Mouse (Mus musculus) MEL (cell line): ENCODE results near the gene Cct3.
"Not testable (repeated sequence)": the region's sequence is repeated elsewhere in the genome, so short reads cannot be mapped to it uniquely, and the experiment has no call there.

Experiments
- BHLHE40 ChIP-seq: IDR thresholded peaks from 2 replicates; pipeline ENCODE4 v1.6.1; 2012; ENCODE audit warnings: low read depth, mild to moderate bottlenecking, inconsistent platforms, low read length, improper control_type of control experiment, borderline replicate concordance
- CTCF ChIP-seq, 3 experiments: IDR thresholded peaks in 2 of 3; conservative IDR thresholded peaks in 1 of 3; 2 replicates each; pipeline ENCODE4 v1.5.1; 2011 to 2012; ENCODE audit warnings: low read length in 3 of 3, low read depth in 2 of 3, mild to moderate bottlenecking in 2 of 3, improper control_type of control experiment in 1 of 3, inconsistent platforms in 1 of 3, mixed read lengths in 1 of 3, moderate library complexity in 1 of 3; ENCODE audit not compliant: control insufficient read depth in 1 of 3, insufficient read depth in 1 of 3, poor library complexity in 1 of 3, severe bottlenecking in 1 of 3
- EP300 ChIP-seq, 2 experiments: IDR thresholded peaks; 2 replicates each; pipeline ENCODE4 v1.6.1; 2011; ENCODE audit warnings: improper control_type of control experiment in 2 of 2, low read length in 2 of 2, low read depth in 1 of 2, mild to moderate bottlenecking in 1 of 2
- GATA1 ChIP-seq: IDR thresholded peaks from 2 replicates; pipeline ENCODE4 v1.6.1; 2011; ENCODE audit warnings: low read depth, low read length, improper control_type of control experiment
- HCFC1 ChIP-seq: IDR thresholded peaks from 2 replicates; pipeline ENCODE4 v1.6.1; 2012; ENCODE audit warnings: low read depth, mild to moderate bottlenecking, inconsistent platforms, low read length, improper control_type of control experiment, moderate library complexity
- POLR2A ChIP-seq, 2 experiments: IDR thresholded peaks; 2 replicates each; pipeline ENCODE4 v1.6.1; 2011 to 2012; ENCODE audit warnings: low read length in 2 of 2, mild to moderate bottlenecking in 2 of 2, control low read depth in 1 of 2, improper control_type of control experiment in 1 of 2, low read depth in 1 of 2, moderate library complexity in 1 of 2; ENCODE audit not compliant: control insufficient read depth in 1 of 2, insufficient read depth in 1 of 2, poor library complexity in 1 of 2
- TAL1 ChIP-seq: IDR thresholded peaks from 2 replicates; pipeline ENCODE4 v1.6.1; 2012; ENCODE audit warnings: mild to moderate bottlenecking, inconsistent platforms, low read length, moderate library complexity, mixed read lengths
- USF1 ChIP-seq: IDR thresholded peaks from 2 replicates; pipeline ENCODE4 v1.6.1; 2014; ENCODE audit warnings: low read depth, mild to moderate bottlenecking, inconsistent platforms, low read length, improper control_type of control experiment, moderate library complexity
- ZC3H11A ChIP-seq: IDR thresholded peaks from 2 replicates; pipeline ENCODE4 v1.6.1; 2012; ENCODE audit warnings: low read depth, mild to moderate bottlenecking, inconsistent platforms, low read length, improper control_type of control experiment

GRCm38 (mm10) chr3:88281141-88281916, 15.6 kb upstream of the Cct3 start:
- not testable (repeated sequence) for TF ChIP-seq GATA1; TAL1; HCFC1; POLR2A (IDR thresholded peaks at IDR 0.05; ENCODE audit: control insufficient read depth in 1 of 2, insufficient read depth in 1 of 2, low read depth in 1 of 2, low read length in 2 of 2, poor library complexity in 1 of 2); CTCF (IDR thresholded peaks at IDR 0.05 in 2 of 3, conservative IDR thresholded peaks at IDR 0.05 in 1 of 3; ENCODE audit: control insufficient read depth in 1 of 3, insufficient read depth in 1 of 3, low read depth in 2 of 3, low read length in 3 of 3, poor library complexity in 1 of 3, severe bottlenecking in 1 of 3); EP300 (IDR thresholded peaks at IDR 0.05; ENCODE audit: low read depth in 1 of 2, low read length in 2 of 2); ZC3H11A; BHLHE40; USF1
